24 mouse cellular contexts compared by ENCODE assay signal in genomic region chr17:86833945-86834344, GRCm38 (mm10).
DNase-seq lines count a peak whose midpoint lies in the region; ATAC-seq lines count a peak whose summit lies in the region.
"Had no signal": no experiment of that assay in that cellular context is flagged by ENCODE, and none has a peak within 500 bp of the region (broad histone marks: within the 10 kb centered on the region; RNA-seq: fewer than 3 reads in every experiment).

No protein-coding gene starts in this region.

- 88% methylated on average over 10 of the region's 10 CpGs for WGBS in heart, embryonic 10.5 days
- 88% methylated on average over 10 of the region's 10 CpGs for WGBS in heart, embryonic 12.5 days
- 95% methylated on average over 10 of the region's 10 CpGs for WGBS in limb, embryonic 11.5 days
- 93% methylated on average over 10 of the region's 10 CpGs for WGBS in limb, embryonic 10.5 days
- 93% methylated on average over 10 of the region's 10 CpGs for WGBS in midbrain, embryonic 10.5 days
- 96% methylated on average over 10 of the region's 10 CpGs for WGBS in midbrain, embryonic 13.5 days

- ATAC-seq in heart, embryonic 12.5 days (ENCODE audit: insufficient number of reproducible peaks, low FRiP score), result no peak
- no peak for ATAC-seq in limb, embryonic 11.5 days (ENCODE audit: insufficient number of reproducible peaks, low FRiP score, low TSS enrichment, low read depth)
- no peak for ATAC-seq in midbrain, embryonic 13.5 days
- ATAC-seq: forebrain, embryonic 14.5 days had no signal

- DNase-seq in heart, embryonic 10.5 days (ENCODE audit: low spot score), result peak; percentile 57
- peak; percentile 12 for DNase-seq in limb, embryonic 11.5 days (ENCODE audit: low spot score)
- DNase-seq in limb, embryonic 10.5 days (ENCODE audit: low spot score), result no peak
- DNase-seq in midbrain, embryonic 10.5 days (ENCODE audit: low spot score), result peak; percentile 9
- peak; percentile 12 for DNase-seq in testis, postnatal 10 days (ENCODE audit: low spot score)
- no peak for DNase-seq in testis, postnatal 14 days (ENCODE audit: low spot score)
- DNase-seq: adrenal gland, adult 2 months; adrenal gland, postnatal 10 days; adrenal gland, postnatal 25 days; cerebellum, adult 11 months; cerebellum, adult 18-20 months; cerebellum, adult 8-10 months; cerebellum, adult 9-11 months; cerebellum, postnatal 14 days; cerebellum, postnatal 36 days; embryo, embryonic 11 days had no signal

- H3K9me3 ChIP-seq in heart, embryonic 10.5 days, result no peaks in the 10 kb centered on the region
- no peaks in the 10 kb centered on the region for H3K9me3 ChIP-seq in heart, embryonic 12.5 days (replicated peaks)
- H3K9me3 ChIP-seq in limb, embryonic 11.5 days (ENCODE audit: control insufficient read depth, low read length), result no peaks in the 10 kb centered on the region
- no peaks in the 10 kb centered on the region for H3K9me3 ChIP-seq in limb, embryonic 10.5 days (replicated peaks)
- no peaks in the 10 kb centered on the region for H3K9me3 ChIP-seq in midbrain, embryonic 10.5 days (replicated peaks)
- no peaks in the 10 kb centered on the region for H3K9me3 ChIP-seq in midbrain, embryonic 13.5 days
- H3K9me3 ChIP-seq: embryonic facial prominence, embryonic 13.5 days; embryonic facial prominence, embryonic 15.5 days; forebrain, embryonic 10.5 days; forebrain, embryonic 12.5 days had no signal

- H3K4me1 ChIP-seq in heart, embryonic 10.5 days, result no peaks in the 10 kb centered on the region
- no peaks in the 10 kb centered on the region for H3K4me1 ChIP-seq in heart, embryonic 12.5 days (replicated peaks)
- H3K4me1 ChIP-seq in limb, embryonic 11.5 days (ENCODE audit: control insufficient read depth, insufficient read depth, low read length), result no peaks in the 10 kb centered on the region
- peaks cover 4% of the 10 kb centered on the region; the same call in 1 of the 2 replicates for H3K4me1 ChIP-seq in limb, embryonic 10.5 days
- H3K4me1 ChIP-seq in midbrain, embryonic 10.5 days, result no peaks in the 10 kb centered on the region
- no peaks in the 10 kb centered on the region for H3K4me1 ChIP-seq in midbrain, embryonic 13.5 days (replicated peaks)
- H3K4me1 ChIP-seq: embryonic facial prominence, embryonic 13.5 days; embryonic facial prominence, embryonic 15.5 days; forebrain, embryonic 10.5 days; forebrain, embryonic 12.5 days had no signal

- H3K27me3 ChIP-seq in heart, embryonic 10.5 days (ENCODE audit: insufficient read depth, poor library complexity, severe bottlenecking), result peaks cover 1% of the 10 kb centered on the region; the same call in 1 of the 2 replicates
- no peaks in the 10 kb centered on the region for H3K27me3 ChIP-seq in heart, embryonic 12.5 days (replicated peaks)
- no peaks in the 10 kb centered on the region for H3K27me3 ChIP-seq in limb, embryonic 11.5 days (ENCODE audit: control insufficient read depth, insufficient read depth, low read length)
- H3K27me3 ChIP-seq in limb, embryonic 10.5 days (ENCODE audit: low read depth, poor library complexity, severe bottlenecking), result no peaks in the 10 kb centered on the region
- H3K27me3 ChIP-seq in midbrain, embryonic 10.5 days (ENCODE audit: low read depth, poor library complexity, severe bottlenecking), result no peaks in the 10 kb centered on the region
- H3K27me3 ChIP-seq in midbrain, embryonic 13.5 days, result no peaks in the 10 kb centered on the region
- H3K27me3 ChIP-seq: embryonic facial prominence, embryonic 13.5 days; embryonic facial prominence, embryonic 15.5 days; forebrain, embryonic 12.5 days had no signal

- H3K9ac ChIP-seq in heart, embryonic 12.5 days, result no peak overlapping the region
- H3K9ac ChIP-seq in limb, embryonic 11.5 days (ENCODE audit: low read length), result no peak overlapping the region
- H3K9ac ChIP-seq in midbrain, embryonic 13.5 days (replicated peaks), result no peak overlapping the region
- H3K9ac ChIP-seq: embryonic facial prominence, embryonic 13.5 days; embryonic facial prominence, embryonic 15.5 days; forebrain, embryonic 12.5 days had no signal

- H3K4me2 ChIP-seq in heart, embryonic 12.5 days, result no peak overlapping the region
- no peak overlapping the region for H3K4me2 ChIP-seq in limb, embryonic 11.5 days (ENCODE audit: low read depth, severe bottlenecking)
- H3K4me2 ChIP-seq in midbrain, embryonic 13.5 days (replicated peaks), result no peak overlapping the region
- H3K4me2 ChIP-seq: embryonic facial prominence, embryonic 13.5 days; embryonic facial prominence, embryonic 15.5 days; forebrain, embryonic 12.5 days had no signal

- H3K27ac ChIP-seq in heart, embryonic 10.5 days, result no peak overlapping the region
- no peak overlapping the region for H3K27ac ChIP-seq in heart, embryonic 12.5 days (ENCODE audit: poor library complexity, severe bottlenecking)
- no peak overlapping the region for H3K27ac ChIP-seq in limb, embryonic 11.5 days (replicated peaks; ENCODE audit: low read depth, low read length)
- H3K27ac ChIP-seq in limb, embryonic 10.5 days, result no peak overlapping the region
- no peak overlapping the region for H3K27ac ChIP-seq in midbrain, embryonic 10.5 days (replicated peaks)
- no peak overlapping the region for H3K27ac ChIP-seq in midbrain, embryonic 13.5 days
- H3K27ac ChIP-seq: embryonic facial prominence, embryonic 13.5 days; embryonic facial prominence, embryonic 15.5 days; forebrain, embryonic 10.5 days; forebrain, embryonic 12.5 days had no signal

- no peak overlapping the region for H3K4me3 ChIP-seq in heart, embryonic 10.5 days
- no peak overlapping the region for H3K4me3 ChIP-seq in heart, embryonic 12.5 days
- H3K4me3 ChIP-seq in limb, embryonic 11.5 days (ENCODE audit: low read depth, low read length), result no peak overlapping the region
- H3K4me3 ChIP-seq in limb, embryonic 10.5 days, result no peak overlapping the region
- no peak overlapping the region for H3K4me3 ChIP-seq in midbrain, embryonic 10.5 days
- no peak overlapping the region for H3K4me3 ChIP-seq in midbrain, embryonic 13.5 days (replicated peaks)
- H3K4me3 ChIP-seq: embryonic facial prominence, embryonic 13.5 days; embryonic facial prominence, embryonic 15.5 days; erythroblast, embryonic 14.5 days; forebrain, embryonic 10.5 days; forebrain, embryonic 12.5 days had no signal

- H3K36me3 ChIP-seq in heart, embryonic 10.5 days, result peaks cover 7% of the 10 kb centered on the region
- 0 out of 2 replicates have a peak, but pooled peaks cover 3% of the 10 kb centered on the region for H3K36me3 ChIP-seq in heart, embryonic 12.5 days
- H3K36me3 ChIP-seq in limb, embryonic 11.5 days (ENCODE audit: control insufficient read depth, insufficient read depth, low read length), result no peaks in the 10 kb centered on the region
- no peaks in the 10 kb centered on the region for H3K36me3 ChIP-seq in limb, embryonic 10.5 days
- no peaks in the 10 kb centered on the region for H3K36me3 ChIP-seq in midbrain, embryonic 10.5 days
- no peaks in the 10 kb centered on the region for H3K36me3 ChIP-seq in midbrain, embryonic 13.5 days
- H3K36me3 ChIP-seq: embryonic facial prominence, embryonic 13.5 days; embryonic facial prominence, embryonic 15.5 days; forebrain, embryonic 10.5 days; forebrain, embryonic 12.5 days had no signal

Comparison
In these comparisons a context has a peak if more than half of its experiments do, and no peak if none do; other contexts are left out.
1. DNase-seq: peak in heart, embryonic 10.5 days (single experiment), limb, embryonic 11.5 days (single experiment), midbrain, embryonic 10.5 days (single experiment) and testis, postnatal 10 days (single experiment); none in limb, embryonic 10.5 days (single experiment) and testis, postnatal 14 days (single experiment).